Mouse (Mus musculus) intestine, embryonic 15.5 days (tissue): ENCODE measurements at regions not wholly inside any gene's neighbourhood (a gene's known extent, or its start where the extent isn't known, plus 50 kb on each side); places are given as distances from the start of the nearest gene placed in this dataset.
"Not testable (repeated sequence)": the region's sequence is repeated elsewhere in the genome, so short reads cannot be mapped to it uniquely, and the experiment has no call there.

Source experiments
- ATAC-seq: fragments of 200-750 bp; cut with Nextera tagmentation; 2 replicates; pipeline ENCODE4 v1.8.0; 2017; ENCODE audit warnings: moderate TSS enrichment, moderate library complexity
- H3K27ac ChIP-seq: fragments of 300-500 bp; sonication (generic); 2 replicates; pipeline ENCODE4 v1.5.1; 2015; ENCODE audit warnings: mild to moderate bottlenecking, inconsistent platforms
- H3K27me3 ChIP-seq: fragments of 300-500 bp; sonication (generic); replicated peaks from 2 replicates; pipeline ENCODE4 v1.6.1; 2015; ENCODE audit warnings: inconsistent platforms
- H3K36me3 ChIP-seq: fragments of 300-500 bp; sonication (generic); 2 replicates; pipeline ENCODE4 v1.6.1; 2015; ENCODE audit warnings: inconsistent platforms
- H3K4me1 ChIP-seq: fragments of 300-500 bp; sonication (generic); replicated peaks from 2 replicates; pipeline ENCODE4 v1.6.1; 2015; ENCODE audit warnings: inconsistent platforms
- H3K4me2 ChIP-seq: fragments of 300-500 bp; sonication (generic); replicated peaks from 2 replicates; pipeline ENCODE4 v1.6.1; 2015; ENCODE audit warnings: mild to moderate bottlenecking, inconsistent platforms
- H3K4me3 ChIP-seq: fragments of 300-500 bp; sonication (generic); replicated peaks from 2 replicates; pipeline ENCODE4 v1.5.1; 2015; ENCODE audit warnings: inconsistent platforms
- H3K9ac ChIP-seq: fragments of 300-500 bp; sonication (generic); 2 replicates; pipeline ENCODE4 v1.6.1; 2015; ENCODE audit warnings: inconsistent platforms
- H3K9me3 ChIP-seq: fragments of 300-500 bp; sonication (generic); 2 replicates; pipeline ENCODE4 v1.6.1; 2016; ENCODE audit warnings: inconsistent platforms
- WGBS: fragments of 180-500 bp; shearing (Covaris S2); methylation state at CpG from one replicate; pipeline ENCODE4 v1.1.7; 2015; 5-methylcytosine and 5-hydroxymethylcytosine counted together

DNA sequence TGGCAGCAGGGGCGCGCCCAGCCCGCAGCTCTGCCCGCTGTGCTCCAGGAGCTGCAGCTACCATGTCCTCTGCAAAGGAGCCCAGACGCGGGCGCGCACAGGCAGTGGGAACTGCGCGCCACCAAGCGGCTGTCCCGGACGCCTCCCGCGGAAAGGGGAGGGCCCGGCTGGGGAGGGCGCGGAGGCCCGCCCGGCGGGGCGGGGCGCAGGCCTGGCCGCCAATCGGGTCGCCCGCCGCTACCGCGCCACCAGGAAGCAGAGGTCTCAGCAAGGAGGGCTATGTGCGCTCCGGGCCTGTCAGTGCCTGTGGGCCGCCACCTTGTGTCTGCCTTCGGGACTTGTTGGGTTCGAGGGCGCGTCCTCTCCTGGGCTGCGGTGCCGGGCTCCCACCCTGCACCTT lies 367.0 kb upstream of the Ywhaq start:
- H3K9me3 ChIP-seq, H3K27me3 ChIP-seq, H3K27ac ChIP-seq, H3K4me1 ChIP-seq, H3K36me3 ChIP-seq: not testable (repeated sequence)
- ATAC-seq = peak; percentile 97
- peak overlapping the region; percentile 60 for H3K4me2 ChIP-seq
- H3K4me3 ChIP-seq = peak overlapping the region; percentile 52
- 0% methylated on average over 34 of the region's 39 CpGs for whole genome bisulfite sequencing
- peak overlapping the region; percentile 48 for H3K9ac ChIP-seq

GRCm38 (mm10) chr12:21778717-21779116 lies 361.3 kb upstream of the Ywhaq start:
- not testable (repeated sequence) for H3K36me3 ChIP-seq, H3K9me3 ChIP-seq, H3K9ac ChIP-seq, H3K27me3 ChIP-seq, H3K27ac ChIP-seq, H3K4me1 ChIP-seq
- Histone ChIP-seq H3K4me3 (peak overlapping the region; percentile 35), H3K4me2 (peak overlapping the region; percentile 41)
- 0 out of 2 replicates have a peak, but pooled peaks have one; percentile 31 for ATAC-seq
- 4% methylated on average over 29 of the region's 45 CpGs for WGBS

DNA sequence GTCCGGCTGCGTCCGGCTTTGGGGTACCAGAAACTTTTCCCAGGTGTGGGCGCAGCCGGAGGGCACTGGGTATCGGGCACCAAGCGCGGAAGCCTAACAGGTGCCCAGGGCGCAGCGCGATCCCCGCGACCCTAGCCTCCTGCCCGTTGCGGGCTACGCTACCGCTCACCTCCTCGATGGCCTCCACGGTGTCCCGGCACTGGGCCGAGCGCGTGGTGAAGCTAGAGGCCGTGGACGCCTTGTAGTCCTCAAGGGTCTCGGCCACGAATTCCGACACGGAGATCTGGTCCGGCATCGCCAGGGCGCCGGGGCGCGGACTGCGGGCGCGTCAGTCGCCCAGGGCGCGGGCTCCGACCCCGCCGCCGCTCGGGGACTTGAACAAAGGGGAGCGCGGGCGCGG lies 360.9 kb upstream of the Ywhaq start:
- WGBS = 18% methylated on average over 50 of the region's 50 CpGs
- H3K27ac ChIP-seq, H3K4me1 ChIP-seq, H3K9ac ChIP-seq, H3K9me3 ChIP-seq, H3K27me3 ChIP-seq, ATAC-seq, H3K36me3 ChIP-seq: not testable (repeated sequence)
- Histone ChIP-seq H3K4me3 (peak overlapping the region; percentile 35), H3K4me2 (peak overlapping the region; percentile 41)

- H3K27ac ChIP-seq, H3K9ac ChIP-seq, H3K4me1 ChIP-seq, H3K4me2 ChIP-seq, H3K36me3 ChIP-seq, H3K9me3 ChIP-seq, ATAC-seq, H3K4me3 ChIP-seq, H3K27me3 ChIP-seq: not testable (repeated sequence)
- 88% methylated on average over 2 of the region's 2 CpGs for WGBS
Observed at GRCm38 (mm10) chr12:21767717-21768116, 350.3 kb upstream of the Ywhaq start.
